Mouse (Mus musculus) liver, postnatal 0 days (tissue): ENCODE results near the gene Slc24a2.

ENCODE experiments used
- CTCF ChIP-seq: sonication (generic); IDR thresholded peaks from 2 replicates; pipeline ENCODE4 v1.5.1; 2016; ENCODE audit warnings: antibody characterized with exemption, low read depth
- EP300 ChIP-seq: IDR thresholded peaks from 2 replicates; pipeline ENCODE4 v1.6.1; 2016; ENCODE audit warnings: antibody characterized with exemption, low read depth, mild to moderate bottlenecking

DNA sequence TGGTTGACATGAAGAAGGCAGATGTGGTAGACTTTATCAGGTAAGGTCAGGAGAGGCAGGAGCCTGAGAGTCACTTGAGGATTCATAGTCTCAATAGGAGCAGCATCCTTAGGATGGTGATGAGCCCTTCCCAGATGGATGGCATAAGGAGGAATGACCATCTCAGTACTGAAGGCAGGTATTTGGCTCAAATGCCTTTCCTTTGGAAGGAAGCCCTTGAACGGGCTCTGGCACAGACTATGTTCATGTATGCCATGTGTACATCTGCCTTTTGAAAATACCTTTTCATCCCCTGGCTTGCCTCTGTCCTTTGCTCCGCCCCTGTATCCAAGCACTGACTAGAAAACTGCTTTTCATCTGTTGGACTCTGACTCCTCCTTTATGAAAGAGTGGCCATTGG is 168.6 kb downstream of the Slc24a2 start:
- TF ChIP-seq CTCF (no peak), EP300 (no peak)
